Mouse (Mus musculus): ENCODE results near the gene Snupn. TPM values are rescaled to one million over a fixed set of nuclear protein-coding genes. Genes with fewer than 3 reads are reported as not detected.
A peak's percentile ranks its signal among the peaks of the same experiment; 100 is the strongest.

Gene Snupn
- polyA plus RNA-seq, 1 experiment from 2014 or later = 12.3 TPM

DNA sequence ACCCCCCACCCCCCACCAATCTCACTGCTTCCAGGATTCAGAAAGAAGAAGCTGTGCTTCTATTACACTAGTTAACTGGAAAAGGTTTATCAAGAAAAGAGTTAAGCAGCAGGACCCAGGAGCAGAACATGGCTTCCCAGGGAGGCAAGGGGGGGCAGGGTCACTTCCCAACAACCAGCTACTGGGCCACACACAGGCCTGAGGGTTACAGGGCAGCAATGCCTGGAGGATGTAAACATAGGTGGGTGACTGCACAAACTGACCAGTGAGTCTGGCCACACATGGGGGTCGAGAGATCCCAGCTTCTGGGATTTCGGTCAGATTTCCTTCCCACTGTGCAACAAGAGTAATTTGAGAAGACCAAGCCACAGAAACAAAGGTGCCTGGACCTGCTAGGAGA is 33.5 kb upstream of the Snupn start:
- H3K27me3 ChIP-seq (replicated peaks; ENCODE audit: control insufficient read depth, insufficient read depth, low read length) = no peaks in the 10 kb centered on the region
- ATAC-seq = no peak
- WGBS = 71% methylated on average over 2 of the region's 2 CpGs
- H3K36me3 ChIP-seq (ENCODE audit: control insufficient read depth, insufficient read depth, low read length) = peaks cover 5% of the 10 kb centered on the region; the same call in 1 of the 2 replicates
- no peak overlapping the region for H3K4me2 ChIP-seq (ENCODE audit: low read depth, low read length)
- no peaks in the 10 kb centered on the region for H3K9me3 ChIP-seq (ENCODE audit: control insufficient read depth, low read length)
- H3K4me3 ChIP-seq (ENCODE audit: low read length) = no peak overlapping the region
- no peak overlapping the region for H3K27ac ChIP-seq (ENCODE audit: low read length)
- H3K9ac ChIP-seq (ENCODE audit: low read depth, low read length) = no peak overlapping the region
- no peaks in the 10 kb centered on the region for H3K4me1 ChIP-seq (ENCODE audit: control insufficient read depth, insufficient read depth, low read length)

DNA sequence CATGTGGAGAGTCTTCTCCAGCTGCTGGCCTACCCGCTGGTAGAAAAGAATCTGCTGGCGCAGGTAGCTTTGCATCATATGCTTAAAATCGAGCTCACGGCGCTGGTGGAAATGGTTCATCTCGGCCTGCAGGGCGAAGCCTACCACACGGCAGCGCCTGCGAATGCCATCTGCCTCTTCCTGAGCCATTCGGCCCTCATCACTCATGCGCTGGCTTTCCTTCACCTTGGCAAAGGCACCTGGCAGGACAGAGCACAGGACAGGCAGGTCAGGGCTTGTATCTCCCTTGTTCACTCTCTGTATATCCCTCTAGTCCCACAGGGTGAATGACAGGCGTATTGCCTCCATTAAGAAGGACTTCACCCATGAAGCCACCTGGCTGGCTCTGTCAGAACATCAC is 32.2 kb upstream of the Snupn start:
- Histone ChIP-seq H3K4me2 (ENCODE audit: low read depth, low read length) (no peak overlapping the region), H3K9ac (ENCODE audit: low read depth, low read length) (no peak overlapping the region), H3K4me3 (ENCODE audit: low read length) (no peak overlapping the region), H3K27me3 (replicated peaks; ENCODE audit: control insufficient read depth, insufficient read depth, low read length) (no peaks in the 10 kb centered on the region), H3K27ac (ENCODE audit: low read length) (no peak overlapping the region), H3K36me3 (ENCODE audit: control insufficient read depth, insufficient read depth, low read length) (peaks cover 5% of the 10 kb centered on the region; the same call in 1 of the 2 replicates), H3K9me3 (ENCODE audit: control insufficient read depth, low read length) (no peaks in the 10 kb centered on the region), H3K4me1 (ENCODE audit: control insufficient read depth, insufficient read depth, low read length) (peaks cover 4% of the 10 kb centered on the region)
- ATAC-seq = no peak
- 97% methylated on average over 13 of the region's 13 CpGs for WGBS

DNA sequence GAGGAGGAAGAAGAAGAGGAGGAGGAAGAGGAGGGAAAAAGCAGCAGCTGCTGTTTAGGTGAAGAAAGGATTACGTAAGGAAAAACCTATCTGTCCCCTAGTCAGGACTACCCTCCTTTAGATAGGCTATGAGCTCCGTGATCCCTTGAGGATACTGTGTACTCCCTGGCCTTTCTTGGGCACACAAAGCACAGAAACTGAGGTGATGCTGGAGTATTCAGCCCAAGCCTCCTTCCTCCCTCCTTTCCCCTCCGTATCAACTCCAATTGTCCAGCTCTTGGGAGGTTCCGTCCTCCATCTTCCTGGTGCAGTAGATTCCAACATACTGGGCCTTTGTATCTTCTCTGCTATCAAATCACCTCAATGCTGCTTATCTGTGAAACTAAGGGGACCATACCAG is 27.9 kb upstream of the Snupn start:
- Histone ChIP-seq H3K9ac (ENCODE audit: low read depth, low read length) (0 out of 2 replicates have a peak overlapping the region, but pooled peaks have one; percentile 30), H3K4me3 (ENCODE audit: low read length) (no peak overlapping the region), H3K4me2 (ENCODE audit: low read depth, low read length) (no peak overlapping the region), H3K36me3 (ENCODE audit: control insufficient read depth, insufficient read depth, low read length) (peaks cover 5% of the 10 kb centered on the region; the same call in 1 of the 2 replicates), H3K4me1 (ENCODE audit: control insufficient read depth, insufficient read depth, low read length) (peaks cover 38% of the 10 kb centered on the region), H3K9me3 (ENCODE audit: control insufficient read depth, low read length) (no peaks in the 10 kb centered on the region), H3K27ac (ENCODE audit: low read length) (no peak overlapping the region), H3K27me3 (replicated peaks; ENCODE audit: control insufficient read depth, insufficient read depth, low read length) (no peaks in the 10 kb centered on the region)
- ATAC-seq = no peak
- 93% methylated on average over 4 of the region's 4 CpGs for WGBS

DNA sequence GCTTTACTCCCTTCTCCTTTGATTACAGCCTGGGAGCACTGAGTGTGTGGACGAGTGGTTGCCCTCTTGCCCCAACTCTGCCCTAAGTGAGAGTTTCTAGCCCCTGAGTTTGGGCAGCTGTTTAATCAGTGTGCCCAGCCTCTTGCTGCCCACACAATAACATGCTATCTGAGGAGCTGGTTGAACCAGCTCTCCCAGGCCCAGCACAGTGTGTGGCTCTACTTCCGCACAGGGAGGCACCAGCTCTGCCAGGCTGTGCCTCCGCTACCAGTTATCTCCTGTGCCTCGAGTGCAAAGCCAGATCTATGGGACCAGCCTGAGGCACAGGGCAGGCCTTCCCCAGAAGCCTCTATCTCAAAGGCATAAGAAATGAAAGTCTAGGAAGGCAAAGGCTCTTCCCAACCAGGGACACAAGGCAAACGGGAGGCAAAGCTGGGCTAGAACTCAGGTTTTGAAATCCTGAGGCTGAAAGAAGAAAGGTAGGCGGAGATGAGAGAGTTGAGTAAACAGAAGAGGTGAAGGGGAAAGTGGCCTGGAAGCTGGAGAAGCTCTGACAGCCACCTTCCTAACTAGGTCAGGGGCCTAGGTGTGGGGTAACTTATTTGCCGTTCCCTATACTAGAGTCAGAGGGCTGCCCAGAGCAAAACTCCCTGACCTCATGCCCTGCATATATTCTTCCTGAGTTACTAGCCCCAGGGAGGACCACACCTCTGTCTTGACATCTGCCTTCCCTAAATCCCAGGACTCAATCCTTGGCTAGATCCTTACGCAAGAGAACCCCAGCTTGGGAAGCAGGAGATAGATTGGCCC is 26.6 kb upstream of the Snupn start:
- Histone ChIP-seq H3K4me2 (ENCODE audit: low read depth, low read length) (peak overlapping the region; percentile 93), H3K9ac (ENCODE audit: low read depth, low read length) (peak overlapping the region; percentile 30), H3K36me3 (ENCODE audit: control insufficient read depth, insufficient read depth, low read length) (peaks cover 5% of the 10 kb centered on the region; the same call in 1 of the 2 replicates), H3K27ac (ENCODE audit: low read length) (peak overlapping the region; percentile 49), H3K27me3 (replicated peaks; ENCODE audit: control insufficient read depth, insufficient read depth, low read length) (no peaks in the 10 kb centered on the region), H3K9me3 (ENCODE audit: control insufficient read depth, low read length) (no peaks in the 10 kb centered on the region), H3K4me1 (ENCODE audit: control insufficient read depth, insufficient read depth, low read length) (peaks cover 43% of the 10 kb centered on the region), H3K4me3 (ENCODE audit: low read length) (peak overlapping the region; percentile 37)
- no peak for ATAC-seq
- WGBS = 56% methylated on average over 8 of the region's 8 CpGs

DNA sequence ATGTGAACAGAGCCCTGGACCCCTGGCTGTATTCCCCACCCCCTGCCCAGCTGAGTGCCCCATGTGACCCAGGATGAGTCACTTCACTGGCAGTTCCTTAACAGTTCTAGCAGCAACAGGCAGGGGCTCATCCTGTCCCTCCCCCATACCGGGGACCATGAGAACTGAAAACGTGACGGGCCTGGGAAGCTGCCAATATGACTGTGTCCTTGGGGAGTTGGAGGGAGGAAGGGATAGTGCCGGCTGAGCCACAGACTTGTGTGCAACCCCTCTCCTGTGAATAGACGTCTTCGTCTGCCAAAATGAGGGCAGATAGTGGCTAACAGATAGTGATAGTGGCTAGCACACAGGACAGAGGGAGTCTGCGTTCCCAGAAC is 26.0 kb upstream of the Snupn start:
- Histone ChIP-seq H3K36me3 (ENCODE audit: control insufficient read depth, insufficient read depth, low read length) (peaks cover 5% of the 10 kb centered on the region; the same call in 1 of the 2 replicates), H3K4me1 (ENCODE audit: control insufficient read depth, insufficient read depth, low read length) (peaks cover 43% of the 10 kb centered on the region), H3K4me2 (ENCODE audit: low read depth, low read length) (peak overlapping the region; percentile 93), H3K9me3 (ENCODE audit: control insufficient read depth, low read length) (no peaks in the 10 kb centered on the region), H3K4me3 (ENCODE audit: low read length) (peak overlapping the region; percentile 37), H3K9ac (ENCODE audit: low read depth, low read length) (peak overlapping the region; percentile 30), H3K27ac (ENCODE audit: low read length) (peak overlapping the region; percentile 49), H3K27me3 (replicated peaks; ENCODE audit: control insufficient read depth, insufficient read depth, low read length) (no peaks in the 10 kb centered on the region)
- peak; percentile 52 for ATAC-seq
- 25% methylated on average over 7 of the region's 7 CpGs for WGBS

DNA sequence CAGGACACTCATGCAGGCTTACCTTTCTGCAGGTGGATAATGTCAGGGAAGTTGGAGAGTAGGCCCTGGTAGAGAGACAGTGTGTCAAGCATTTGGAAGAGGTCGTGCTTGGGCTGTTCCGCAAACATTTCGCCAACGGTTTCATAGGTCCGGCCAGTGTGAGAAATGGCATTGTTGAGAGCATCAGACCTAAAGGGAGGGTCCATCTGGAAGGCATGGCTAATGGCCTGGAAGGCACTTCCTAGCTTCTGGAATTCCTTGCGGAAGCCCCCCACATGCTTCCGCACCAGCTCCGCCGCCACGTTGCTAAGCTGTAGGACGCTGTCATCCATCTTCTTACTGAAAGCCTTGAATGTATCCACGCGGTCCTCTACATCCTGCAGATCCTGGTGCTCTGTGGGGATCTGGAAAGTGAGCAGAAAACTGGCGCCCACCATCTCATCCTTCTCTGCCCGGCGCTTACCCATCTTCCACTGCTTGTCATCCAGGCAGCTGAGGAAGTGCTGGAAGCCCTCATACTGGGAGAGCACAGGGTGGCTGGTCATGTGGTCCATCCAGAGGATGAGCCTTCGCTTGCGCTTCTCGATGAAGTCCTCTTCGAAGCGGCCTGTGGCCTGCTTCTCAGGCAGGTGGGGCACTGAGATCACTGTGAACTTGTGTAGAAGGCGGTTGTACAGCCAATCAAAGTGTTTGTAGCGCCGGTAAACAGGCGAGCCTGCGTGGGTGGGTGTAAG is 25.2 kb upstream of the Snupn start:
- Histone ChIP-seq H3K27ac (ENCODE audit: low read length) (peak overlapping the region; percentile 49; the same call in 1 of the 2 replicates), H3K27me3 (replicated peaks; ENCODE audit: control insufficient read depth, insufficient read depth, low read length) (no peaks in the 10 kb centered on the region), H3K4me1 (ENCODE audit: control insufficient read depth, insufficient read depth, low read length) (peaks cover 43% of the 10 kb centered on the region), H3K9me3 (ENCODE audit: control insufficient read depth, low read length) (no peaks in the 10 kb centered on the region), H3K36me3 (ENCODE audit: control insufficient read depth, insufficient read depth, low read length) (peaks cover 5% of the 10 kb centered on the region; the same call in 1 of the 2 replicates), H3K9ac (ENCODE audit: low read depth, low read length) (peak overlapping the region; percentile 30; the same call in 1 of the 2 replicates), H3K4me2 (ENCODE audit: low read depth, low read length) (peak overlapping the region; percentile 93), H3K4me3 (ENCODE audit: low read length) (peak overlapping the region; percentile 37)
- WGBS = 71% methylated on average over 26 of the region's 26 CpGs
- ATAC-seq = no peak

DNA sequence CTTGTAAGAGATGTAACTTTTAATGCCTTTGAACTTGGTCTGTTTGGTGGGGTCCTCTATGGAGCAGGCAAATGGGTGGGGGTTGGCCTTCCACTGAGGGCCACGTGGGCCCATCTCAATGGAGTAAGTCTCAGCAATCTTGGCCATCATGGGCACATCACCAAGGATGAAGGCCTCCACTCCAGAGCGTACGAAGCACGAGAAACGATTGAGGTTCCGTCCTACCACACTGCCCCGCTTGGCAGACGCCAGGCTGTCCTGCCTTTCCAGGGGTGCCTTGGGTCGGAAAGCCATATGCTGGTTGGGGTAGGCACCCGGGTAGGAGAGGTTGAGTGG is 24.7 kb upstream of the Snupn start:
- Histone ChIP-seq H3K27ac (ENCODE audit: low read length) (no peak overlapping the region), H3K4me2 (ENCODE audit: low read depth, low read length) (peak overlapping the region; percentile 93), H3K9me3 (ENCODE audit: control insufficient read depth, low read length) (no peaks in the 10 kb centered on the region), H3K36me3 (ENCODE audit: control insufficient read depth, insufficient read depth, low read length) (peaks cover 5% of the 10 kb centered on the region; the same call in 1 of the 2 replicates), H3K9ac (ENCODE audit: low read depth, low read length) (peak overlapping the region; percentile 81; the same call in 1 of the 2 replicates), H3K27me3 (replicated peaks; ENCODE audit: control insufficient read depth, insufficient read depth, low read length) (no peaks in the 10 kb centered on the region), H3K4me3 (ENCODE audit: low read length) (no peak overlapping the region; the same call in 1 of the 2 replicates), H3K4me1 (ENCODE audit: control insufficient read depth, insufficient read depth, low read length) (peaks cover 43% of the 10 kb centered on the region)
- WGBS = 95% methylated on average over 10 of the region's 10 CpGs
- ATAC-seq = no peak

DNA sequence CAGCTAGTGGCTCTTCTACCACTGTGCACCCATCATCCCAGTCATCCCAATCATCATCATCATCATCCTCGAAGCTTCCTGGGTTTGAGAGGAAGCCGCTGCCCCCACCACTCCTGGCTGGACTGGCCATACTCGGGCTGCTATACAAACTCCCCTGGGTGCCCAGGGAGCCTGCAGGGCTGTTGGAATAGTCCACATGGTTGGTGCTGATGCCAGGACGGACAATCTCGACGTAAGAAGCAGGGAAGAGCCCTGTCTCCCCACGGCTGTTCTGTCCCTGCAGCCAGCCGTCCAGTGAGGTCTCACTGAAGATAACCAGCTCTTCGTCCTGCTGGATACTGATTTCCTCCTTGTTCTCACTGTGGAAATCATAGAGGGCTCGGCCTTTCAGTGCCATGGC is 24.3 kb upstream of the Snupn start:
- Histone ChIP-seq H3K4me3 (ENCODE audit: low read length) (peak overlapping the region; percentile 70), H3K27me3 (replicated peaks; ENCODE audit: control insufficient read depth, insufficient read depth, low read length) (no peaks in the 10 kb centered on the region), H3K4me2 (ENCODE audit: low read depth, low read length) (peak overlapping the region; percentile 93), H3K36me3 (ENCODE audit: control insufficient read depth, insufficient read depth, low read length) (peaks cover 4% of the 10 kb centered on the region; the same call in 1 of the 2 replicates), H3K9me3 (ENCODE audit: control insufficient read depth, low read length) (no peaks in the 10 kb centered on the region), H3K27ac (ENCODE audit: low read length) (no peak overlapping the region; the same call in 1 of the 2 replicates), H3K4me1 (ENCODE audit: control insufficient read depth, insufficient read depth, low read length) (peaks cover 43% of the 10 kb centered on the region), H3K9ac (ENCODE audit: low read depth, low read length) (peak overlapping the region; percentile 81; the same call in 1 of the 2 replicates)
- WGBS = 77% methylated on average over 10 of the region's 10 CpGs
- ATAC-seq = no peak
